Mouse (Mus musculus): ENCODE data around the gene Gm266. TPM values are rescaled to one million over a fixed set of nuclear protein-coding genes. Genes with fewer than 3 reads are reported as not detected.

The Gm266 gene
- polyA plus RNA-seq, 1 experiment from 2014 or later = 123 TPM

DNA sequence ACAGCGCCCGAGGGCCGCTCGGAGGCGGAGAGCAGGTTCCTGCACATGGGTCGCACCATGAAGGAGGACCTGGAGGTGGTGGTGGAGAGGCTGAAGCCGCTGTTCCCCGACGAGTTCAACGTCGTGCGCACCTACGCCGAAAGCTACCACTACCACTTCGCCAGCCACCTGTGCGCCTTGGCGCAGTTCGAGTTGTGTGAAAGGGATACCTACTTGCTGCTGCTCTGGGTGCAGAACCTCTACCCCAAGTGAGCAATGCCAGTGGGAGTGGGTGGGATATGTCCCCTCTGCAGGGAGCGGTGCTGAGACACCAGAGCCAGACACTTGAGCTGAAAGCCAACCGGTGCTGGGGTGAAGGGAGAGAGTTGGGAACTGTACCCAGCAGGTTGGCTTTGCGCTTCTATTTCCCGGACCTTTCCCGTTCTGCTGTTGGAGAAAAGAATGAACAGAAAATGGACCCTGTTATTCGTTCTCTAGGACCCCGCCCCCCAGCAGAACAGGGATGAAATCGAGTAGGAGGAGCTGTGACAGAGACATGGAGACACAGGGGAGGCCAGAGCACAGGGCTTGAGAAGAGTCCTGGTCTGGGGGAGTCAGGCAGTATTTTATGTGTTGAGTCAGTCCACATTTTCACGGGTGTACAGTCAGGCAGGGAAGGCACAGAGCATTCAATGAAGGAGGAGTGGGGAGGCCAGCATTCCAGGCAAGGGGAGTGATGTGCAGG, 39.6 kb downstream of the Gm266 start:
- H3K27ac ChIP-seq (ENCODE audit: low read depth, low read length) = no peak overlapping the region
- H3K4me1 ChIP-seq (ENCODE audit: control insufficient read depth, insufficient read depth, low read length) = peaks cover 63% of the 10 kb centered on the region
- H3K27me3 ChIP-seq (ENCODE audit: control insufficient read depth, insufficient read depth, low read length) = peaks cover 74% of the 10 kb centered on the region
- peak overlapping the region; percentile 53 for H3K4me2 ChIP-seq (replicated peaks; ENCODE audit: low read depth, low read length)
- no peaks in the 10 kb centered on the region for H3K9me3 ChIP-seq (ENCODE audit: control insufficient read depth, low read length)
- H3K9ac ChIP-seq (ENCODE audit: low read depth, low read length) = peak overlapping the region; percentile 31; the same call in 1 of the 2 replicates
- no peak for ATAC-seq (ENCODE audit: low FRiP score, low TSS enrichment)
- H3K36me3 ChIP-seq (ENCODE audit: control insufficient read depth, insufficient read depth, low read length) = no peaks in the 10 kb centered on the region
- WGBS = 6% methylated on average over 27 of the region's 27 CpGs
- peak overlapping the region; percentile 24 for H3K4me3 ChIP-seq (ENCODE audit: low read length)

DNA sequence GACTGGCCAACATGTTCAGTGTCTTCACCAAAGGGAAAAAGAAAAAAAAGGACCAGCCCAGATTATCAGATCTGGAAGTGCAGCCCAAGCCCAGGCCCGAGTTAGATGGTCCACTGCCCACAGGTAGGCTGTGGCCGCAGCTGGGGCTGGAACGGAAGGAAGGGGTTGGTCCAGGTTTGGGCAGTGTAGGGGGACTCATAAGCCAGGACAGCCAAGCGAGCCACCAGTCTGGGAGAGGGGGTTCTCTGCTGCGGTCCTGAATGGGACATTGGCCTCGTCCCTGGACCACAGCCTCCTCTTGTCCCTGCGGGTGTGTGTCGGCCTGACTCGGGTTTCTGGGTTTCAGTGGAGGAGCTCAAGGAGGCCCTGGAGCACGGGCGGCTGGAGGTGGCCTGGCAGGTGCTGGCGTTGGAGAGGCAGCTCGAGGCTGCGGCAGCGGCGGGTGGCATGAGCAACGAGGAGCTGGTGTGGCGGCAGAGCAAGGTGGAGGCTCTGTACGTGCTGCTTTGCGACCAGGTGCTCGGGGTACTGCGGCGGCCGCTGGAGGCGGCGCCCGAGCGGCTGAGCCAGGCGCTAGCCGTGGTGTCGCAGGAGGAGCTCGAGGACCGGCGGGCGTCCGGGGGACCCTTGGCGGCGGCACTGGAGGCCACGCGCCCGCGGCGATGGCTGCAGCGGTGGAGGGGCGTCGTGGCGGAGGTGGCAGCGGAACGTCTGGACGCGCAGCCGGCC, 40.3 kb downstream of the Gm266 start:
- Histone ChIP-seq H3K9me3 (ENCODE audit: control insufficient read depth, low read length) (no peaks in the 10 kb centered on the region), H3K9ac (ENCODE audit: low read depth, low read length) (peak overlapping the region; percentile 31; the same call in 1 of the 2 replicates), H3K4me2 (replicated peaks; ENCODE audit: low read depth, low read length) (peak overlapping the region; percentile 53), H3K27me3 (ENCODE audit: control insufficient read depth, insufficient read depth, low read length) (peaks cover 74% of the 10 kb centered on the region), H3K36me3 (ENCODE audit: control insufficient read depth, insufficient read depth, low read length) (no peaks in the 10 kb centered on the region), H3K4me1 (ENCODE audit: control insufficient read depth, insufficient read depth, low read length) (peaks cover 55% of the 10 kb centered on the region), H3K27ac (ENCODE audit: low read depth, low read length) (no peak overlapping the region), H3K4me3 (ENCODE audit: low read length) (peak overlapping the region; percentile 24)
- WGBS = 4% methylated on average over 51 of the region's 52 CpGs
- ATAC-seq (ENCODE audit: low FRiP score, low TSS enrichment) = no peak

DNA sequence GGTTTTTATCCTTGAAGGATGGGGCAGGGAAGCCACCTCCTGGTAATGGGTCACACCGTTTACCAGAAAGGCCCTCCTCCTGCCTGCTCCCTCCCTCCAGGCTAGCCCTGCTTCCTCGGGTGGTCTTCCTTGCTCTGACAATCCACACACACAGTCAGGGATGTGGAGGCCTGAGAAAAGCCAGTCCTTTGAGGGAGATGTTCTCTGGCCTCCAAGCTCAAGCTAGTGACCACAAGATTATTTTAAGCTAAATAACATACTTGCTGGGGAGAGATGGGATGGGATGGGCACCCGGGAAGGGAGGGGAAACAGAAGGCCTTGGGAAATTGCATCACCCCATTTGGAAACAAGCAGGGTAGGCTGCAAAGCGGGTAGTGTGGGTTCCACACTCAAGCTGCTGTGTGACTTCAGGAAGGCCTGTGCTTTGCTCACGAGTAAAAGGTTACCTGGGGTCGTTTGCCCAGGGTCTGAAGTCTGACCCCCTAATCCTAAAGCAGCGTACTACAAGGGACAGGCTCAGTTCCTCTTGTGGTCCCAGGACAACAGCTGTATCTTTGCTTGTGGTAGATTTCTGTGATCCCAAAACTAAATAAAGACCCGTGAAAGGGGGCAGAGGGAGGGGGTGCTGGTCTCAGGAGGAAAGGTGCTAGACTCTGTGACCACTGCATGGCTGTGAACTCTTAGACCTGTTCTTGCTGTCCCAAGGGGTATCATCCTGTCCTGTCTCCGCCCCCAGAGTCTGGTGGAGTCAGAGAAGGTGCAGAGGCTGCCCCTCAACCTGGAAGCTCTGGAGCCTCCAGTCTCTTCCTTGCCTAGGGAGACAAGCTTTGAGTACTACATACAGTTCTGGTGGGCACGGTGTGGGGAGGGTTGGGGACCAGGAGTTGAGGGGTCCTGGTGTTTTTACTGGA, 41.4 kb downstream of the Gm266 start:
- 41% methylated on average over 10 of the region's 10 CpGs for WGBS
- Histone ChIP-seq H3K4me2 (replicated peaks; ENCODE audit: low read depth, low read length) (peak overlapping the region; percentile 88), H3K27ac (ENCODE audit: low read depth, low read length) (no peak overlapping the region), H3K9me3 (ENCODE audit: control insufficient read depth, low read length) (no peaks in the 10 kb centered on the region), H3K4me1 (ENCODE audit: control insufficient read depth, insufficient read depth, low read length) (peaks cover 44% of the 10 kb centered on the region), H3K27me3 (ENCODE audit: control insufficient read depth, insufficient read depth, low read length) (peaks cover 74% of the 10 kb centered on the region), H3K36me3 (ENCODE audit: control insufficient read depth, insufficient read depth, low read length) (no peaks in the 10 kb centered on the region), H3K4me3 (ENCODE audit: low read length) (peak overlapping the region; percentile 43; the same call in 1 of the 2 replicates), H3K9ac (ENCODE audit: low read depth, low read length) (no peak overlapping the region)
- no peak for ATAC-seq (ENCODE audit: low FRiP score, low TSS enrichment)

DNA sequence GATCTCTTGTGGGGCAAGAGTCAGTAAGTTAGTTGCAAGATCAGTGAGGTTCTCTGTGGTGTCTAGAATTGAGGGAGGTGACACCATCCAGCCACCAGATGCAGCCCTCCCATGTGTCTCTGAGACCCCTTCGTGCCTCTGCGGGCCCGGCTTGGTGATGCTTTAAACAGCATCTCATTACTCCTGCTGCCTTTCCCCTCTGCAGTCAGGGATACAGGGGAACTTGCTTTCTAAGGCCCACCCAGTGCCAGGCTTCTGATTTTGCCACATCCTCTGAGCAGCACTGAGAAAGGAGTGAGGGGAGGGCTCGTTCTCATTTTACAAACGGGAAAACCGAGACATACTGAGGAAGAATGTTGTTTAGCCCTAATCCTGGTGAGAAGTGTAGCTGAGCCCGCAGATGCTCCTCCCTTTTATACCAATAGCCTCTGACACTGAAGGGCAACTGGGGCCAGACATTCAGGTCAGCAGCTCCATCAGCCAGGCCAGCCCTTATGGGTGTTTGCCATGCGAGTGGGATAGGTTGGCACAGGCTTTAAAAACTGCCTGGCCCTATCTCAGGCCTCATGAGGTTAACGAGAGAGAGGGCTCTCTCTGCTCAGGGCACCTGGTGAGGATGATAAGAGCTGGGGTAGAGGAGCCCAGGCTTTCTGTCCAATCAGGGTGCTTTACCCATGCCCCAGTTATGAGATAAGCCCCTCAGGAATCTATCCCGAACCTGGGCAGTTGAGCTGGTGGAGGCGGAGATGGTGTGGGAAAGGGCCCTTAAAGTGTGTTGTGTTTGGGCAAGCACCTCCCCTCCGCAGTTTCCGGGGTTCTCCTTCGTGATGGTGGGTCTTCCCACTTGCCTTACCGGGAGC, 42.4 kb downstream of the Gm266 start:
- Histone ChIP-seq H3K4me3 (ENCODE audit: low read length) (peak overlapping the region; percentile 43), H3K36me3 (ENCODE audit: control insufficient read depth, insufficient read depth, low read length) (no peaks in the 10 kb centered on the region), H3K4me2 (replicated peaks; ENCODE audit: low read depth, low read length) (peak overlapping the region; percentile 88), H3K27me3 (ENCODE audit: control insufficient read depth, insufficient read depth, low read length) (peaks cover 71% of the 10 kb centered on the region), H3K9ac (ENCODE audit: low read depth, low read length) (peak overlapping the region; percentile 47; the same call in 1 of the 2 replicates), H3K27ac (ENCODE audit: low read depth, low read length) (no peak overlapping the region), H3K4me1 (ENCODE audit: control insufficient read depth, insufficient read depth, low read length) (peaks cover 35% of the 10 kb centered on the region), H3K9me3 (ENCODE audit: control insufficient read depth, low read length) (no peaks in the 10 kb centered on the region)
- no peak for ATAC-seq (ENCODE audit: low FRiP score, low TSS enrichment)
- 18% methylated on average over 15 of the region's 15 CpGs for WGBS

DNA sequence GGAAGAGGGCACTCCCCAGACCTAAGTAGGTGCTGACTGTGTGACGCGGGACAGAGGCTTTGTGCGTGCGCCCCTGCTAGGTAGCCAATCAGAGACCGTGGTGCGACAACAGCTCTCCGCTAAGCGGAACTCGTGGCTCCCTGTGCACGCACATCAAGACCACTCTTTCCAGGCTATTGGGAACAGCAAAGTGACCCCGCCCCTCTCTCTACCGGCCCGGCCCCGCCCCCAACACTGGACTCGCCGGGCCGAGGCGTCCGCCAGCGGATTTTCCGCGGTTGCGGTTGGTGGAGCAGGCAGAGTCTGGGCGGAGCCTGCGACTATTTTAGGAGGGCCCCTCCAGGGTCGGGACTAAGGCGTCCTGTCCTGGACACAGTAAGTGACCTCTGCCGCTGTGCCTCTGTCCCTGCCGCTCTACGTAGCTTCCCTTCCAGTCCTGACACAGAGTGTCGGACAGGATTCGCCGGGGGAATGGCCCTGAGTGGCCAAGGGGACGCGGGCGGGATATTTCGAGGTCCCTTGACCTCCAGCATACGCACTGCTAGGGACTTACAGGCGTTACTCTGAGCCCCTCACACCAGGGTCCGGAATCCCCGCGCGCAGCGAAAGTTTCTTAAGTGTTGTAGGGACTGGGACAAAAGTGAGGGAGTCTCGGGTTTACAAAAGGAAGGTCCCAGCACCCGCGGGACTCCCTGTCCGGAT, 43.2 kb downstream of the Gm266 start, which contains the start of gene Tnfaip2:
Gene Tnfaip2, plus strand, starts transcription at position 161 of the 702 bp plus-strand sequence.
- peaks cover 31% of the 10 kb centered on the region for H3K4me1 ChIP-seq (ENCODE audit: control insufficient read depth, insufficient read depth, low read length)
- no peaks in the 10 kb centered on the region for H3K9me3 ChIP-seq (ENCODE audit: control insufficient read depth, low read length)
- no peak within 1 kb of the TSS for H3K27ac ChIP-seq (ENCODE audit: low read depth, low read length)
- H3K4me2 ChIP-seq (replicated peaks; ENCODE audit: low read depth, low read length) = peak within 1 kb of the TSS; percentile 88
- 1% methylated on average over 48 of the region's 48 CpGs for WGBS
- H3K4me3 ChIP-seq (ENCODE audit: low read length) = peak within 1 kb of the TSS; percentile 43
- H3K9ac ChIP-seq (ENCODE audit: low read depth, low read length) = peak within 1 kb of the TSS; percentile 47; the same call in 1 of the 2 replicates
- ATAC-seq (ENCODE audit: low FRiP score, low TSS enrichment) = peak; percentile 80
- peaks cover 65% of the 10 kb centered on the region for H3K27me3 ChIP-seq (ENCODE audit: control insufficient read depth, insufficient read depth, low read length)
- H3K36me3 ChIP-seq (ENCODE audit: control insufficient read depth, insufficient read depth, low read length) = no peaks in the 10 kb centered on the region

DNA sequence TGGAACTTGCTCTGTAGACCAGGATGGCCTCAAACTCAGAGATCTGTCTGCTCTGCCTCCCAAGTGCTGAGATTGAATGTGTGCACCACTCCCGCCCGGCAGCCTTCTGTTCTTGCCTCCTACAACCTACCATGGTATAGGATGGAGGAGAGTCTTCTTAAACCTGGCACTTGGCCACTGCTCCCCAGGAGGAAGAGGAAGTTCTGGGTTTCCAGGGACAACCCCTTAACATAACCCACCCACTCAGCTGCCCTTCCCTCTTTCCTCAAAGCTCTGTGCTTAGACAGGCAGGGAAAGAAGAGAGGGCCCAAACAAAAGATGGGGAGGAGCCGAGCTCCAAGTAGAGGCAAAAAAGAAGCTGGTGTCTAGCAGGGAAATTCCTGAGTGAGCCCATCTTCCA, 44.1 kb downstream of the Gm266 start:
- no peak for ATAC-seq (ENCODE audit: low FRiP score, low TSS enrichment)
- WGBS = 66% methylated on average over 3 of the region's 3 CpGs
- H3K4me1 ChIP-seq (ENCODE audit: control insufficient read depth, insufficient read depth, low read length) = peaks cover 22% of the 10 kb centered on the region; the same call in 1 of the 2 replicates
- H3K27ac ChIP-seq (ENCODE audit: low read depth, low read length) = no peak overlapping the region
- H3K27me3 ChIP-seq (ENCODE audit: control insufficient read depth, insufficient read depth, low read length) = peaks cover 56% of the 10 kb centered on the region
- H3K9ac ChIP-seq (ENCODE audit: low read depth, low read length) = no peak overlapping the region
- no peak overlapping the region for H3K4me3 ChIP-seq (ENCODE audit: low read length)
- peak overlapping the region; percentile 88; the same call in 1 of the 2 replicates for H3K4me2 ChIP-seq (replicated peaks; ENCODE audit: low read depth, low read length)
- H3K36me3 ChIP-seq (ENCODE audit: control insufficient read depth, insufficient read depth, low read length) = no peaks in the 10 kb centered on the region
- H3K9me3 ChIP-seq (ENCODE audit: control insufficient read depth, low read length) = no peaks in the 10 kb centered on the region

DNA sequence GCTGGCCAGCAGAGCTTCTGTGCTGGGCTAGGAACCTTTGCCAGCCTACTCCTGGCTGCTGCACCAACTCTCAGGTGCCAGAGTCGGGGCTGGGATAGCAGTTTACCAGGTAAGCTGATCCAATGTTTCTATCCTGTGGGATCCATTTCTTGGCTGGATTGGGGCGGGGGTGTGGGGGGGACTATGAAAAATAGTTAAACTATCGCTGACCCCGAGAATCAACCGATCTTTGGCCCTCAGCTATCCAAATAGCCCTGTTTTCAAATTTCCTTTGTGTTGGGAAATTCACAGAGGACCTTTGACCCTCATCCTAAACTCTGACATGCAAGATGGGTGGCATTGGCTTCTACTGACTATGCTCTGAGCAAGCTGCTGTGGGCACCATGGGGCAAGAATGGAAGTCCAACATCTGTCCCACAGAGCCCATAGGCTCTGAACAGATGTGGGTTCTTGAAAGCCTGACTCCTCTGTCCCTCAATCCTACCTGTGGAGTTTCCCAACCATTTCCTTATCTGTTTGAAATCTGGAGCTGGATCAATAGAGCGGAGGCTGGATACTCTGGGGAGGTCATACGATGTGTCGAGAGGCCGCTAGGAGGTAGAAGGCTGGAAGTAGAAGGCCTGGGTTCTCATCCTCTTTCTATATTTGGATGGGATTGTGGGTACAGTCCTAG, 44.8 kb downstream of the Gm266 start:
- 88% methylated on average over 9 of the region's 9 CpGs for WGBS
- no peaks in the 10 kb centered on the region for H3K36me3 ChIP-seq (ENCODE audit: control insufficient read depth, insufficient read depth, low read length)
- H3K4me2 ChIP-seq (replicated peaks; ENCODE audit: low read depth, low read length) = no peak overlapping the region
- H3K9ac ChIP-seq (ENCODE audit: low read depth, low read length) = no peak overlapping the region
- no peak overlapping the region for H3K27ac ChIP-seq (ENCODE audit: low read depth, low read length)
- no peak overlapping the region for H3K4me3 ChIP-seq (ENCODE audit: low read length)
- peaks cover 17% of the 10 kb centered on the region; the same call in 1 of the 2 replicates for H3K4me1 ChIP-seq (ENCODE audit: control insufficient read depth, insufficient read depth, low read length)
- ATAC-seq (ENCODE audit: low FRiP score, low TSS enrichment) = no peak
- H3K27me3 ChIP-seq (ENCODE audit: control insufficient read depth, insufficient read depth, low read length) = peaks cover 49% of the 10 kb centered on the region
- H3K9me3 ChIP-seq (ENCODE audit: control insufficient read depth, low read length) = no peaks in the 10 kb centered on the region

Measured in kidney, embryonic 14.5 days (tissue).